9 mouse cellular contexts compared by ENCODE assay signal in genomic region chr12:51592888-51593228, GRCm38 (mm10). TPM values are rescaled to one million over a fixed set of nuclear protein-coding genes. Genes with fewer than 3 reads are reported as not detected.
DNase-seq lines count a peak whose midpoint lies in the region; ATAC-seq and TF ChIP-seq lines count a peak whose summit lies in the region.
"Had no signal": no experiment of that assay in that cellular context is flagged by ENCODE, and none has a peak within 500 bp of the region (broad histone marks: within the 10 kb centered on the region; RNA-seq: fewer than 3 reads in every experiment).

No protein-coding gene starts in this region.

- no peaks in the 10 kb centered on the region for H3K36me3 ChIP-seq in heart, embryonic 12.5 days
- H3K36me3 ChIP-seq in ES-Bruce4 (ENCODE audit: control insufficient read depth, insufficient read depth, low read length, poor library complexity, severe bottlenecking): no peaks in the 10 kb centered on the region
- H3K36me3 ChIP-seq in limb, embryonic 14.5 days (ENCODE audit: control insufficient read depth, insufficient read depth, low read length): no peaks in the 10 kb centered on the region
- no peaks in the 10 kb centered on the region for H3K36me3 ChIP-seq in stomach, embryonic 16.5 days (ENCODE audit: control insufficient read depth, insufficient read depth, low read length)

- intact Hi-C loops in heart, postnatal 10 days (cut with DNase I): no loop called here
- intact Hi-C loops in left cerebral cortex, postnatal 36 days (cut with DNase I): loop anchor here (5.0 kb wide), 1 partner anchor 151 kb away; no protein-coding TSS in a partner anchor

- peaks cover 14% of the 10 kb centered on the region; the same call in 1 of the 2 replicates for H3K4me1 ChIP-seq in heart, embryonic 12.5 days (replicated peaks)
- no peaks in the 10 kb centered on the region for H3K4me1 ChIP-seq in ES-Bruce4 (ENCODE audit: control insufficient read depth, insufficient read depth, low read length)
- no peaks in the 10 kb centered on the region for H3K4me1 ChIP-seq in embryonic fibroblast, embryonic 13.5 days (ENCODE audit: control insufficient read depth, insufficient read depth, low read length)
- peaks cover 6% of the 10 kb centered on the region; the same call in 1 of the 2 replicates for H3K4me1 ChIP-seq in limb, embryonic 14.5 days (ENCODE audit: control insufficient read depth, insufficient read depth, low read length)
- H3K4me1 ChIP-seq in stomach, embryonic 16.5 days (ENCODE audit: control insufficient read depth, insufficient read depth, low read length): peaks cover 6% of the 10 kb centered on the region; the same call in 1 of the 2 replicates

- WGBS in heart, embryonic 12.5 days: under 1% methylated on average over 21 of the region's 21 CpGs
- 3% methylated on average over 17 of the region's 21 CpGs for WGBS in limb, embryonic 14.5 days
- WGBS in stomach, embryonic 16.5 days: 1% methylated on average over 19 of the region's 21 CpGs

- no peak for TF ChIP-seq CTCF in ES-Bruce4 (IDR thresholded peaks at IDR 0.05; ENCODE audit: low read depth, low read length)
- TF ChIP-seq CTCF in embryonic fibroblast, embryonic 13.5 days (IDR thresholded peaks at IDR 0.05; ENCODE audit: borderline replicate concordance, insufficient read depth, low read length): no peak

- ATAC-seq in heart, embryonic 12.5 days (ENCODE audit: insufficient number of reproducible peaks, low FRiP score): peak; percentile 51; the same call in 1 of the 2 replicates
- ATAC-seq in limb, embryonic 14.5 days (ENCODE audit: low FRiP score, low read depth): no peak
- ATAC-seq in stomach, embryonic 16.5 days (ENCODE audit: insufficient read depth, low FRiP score): peak; percentile 7; the same call in 1 of the 2 replicates
- no peak for ATAC-seq in inflammation-experienced regulatory T-cells, adult 6 months

- peak overlapping the region; percentile 62 for H3K9ac ChIP-seq in heart, embryonic 12.5 days
- H3K9ac ChIP-seq in ES-Bruce4 (ENCODE audit: low read depth, poor library complexity, severe bottlenecking): peak overlapping the region; percentile 45
- peak overlapping the region; percentile 43 for H3K9ac ChIP-seq in limb, embryonic 14.5 days (ENCODE audit: low read depth, low read length, severe bottlenecking)
- peak overlapping the region; percentile 58 for H3K9ac ChIP-seq in stomach, embryonic 16.5 days (ENCODE audit: low read length)

- peaks cover 51% of the 10 kb centered on the region for H3K27me3 ChIP-seq in heart, embryonic 12.5 days (replicated peaks)
- H3K27me3 ChIP-seq in ES-Bruce4 (ENCODE audit: control insufficient read depth, insufficient read depth, low read length, poor library complexity, severe bottlenecking): peaks cover 14% of the 10 kb centered on the region
- peaks cover 39% of the 10 kb centered on the region for H3K27me3 ChIP-seq in limb, embryonic 14.5 days (ENCODE audit: control insufficient read depth, insufficient read depth, low read length)
- H3K27me3 ChIP-seq in stomach, embryonic 16.5 days (ENCODE audit: control insufficient read depth, insufficient read depth, low read length): peaks cover 32% of the 10 kb centered on the region

- TF ChIP-seq EP300 in ES-Bruce4 (IDR thresholded peaks at IDR 0.05; ENCODE audit: insufficient read depth, low read depth, low read length): no peak

- DNase-seq in heart, postnatal 10 days: no peak
- DNase-seq in limb, embryonic 14.5 days (ENCODE audit: low spot score): no peak
- no peak for DNase-seq in left cerebral cortex, postnatal 36 days (ENCODE audit: low spot score in 2 of 2)

- H3K4me2 ChIP-seq in heart, embryonic 12.5 days: peak overlapping the region; percentile 98
- H3K4me2 ChIP-seq in limb, embryonic 14.5 days (replicated peaks; ENCODE audit: low read depth, low read length, severe bottlenecking): peak overlapping the region; percentile 99
- peak overlapping the region; percentile 94 for H3K4me2 ChIP-seq in stomach, embryonic 16.5 days (ENCODE audit: low read depth, low read length)

- H3K4me3 ChIP-seq in heart, embryonic 12.5 days: peak overlapping the region; percentile 62
- peak overlapping the region; percentile 38 for H3K4me3 ChIP-seq in ES-Bruce4 (ENCODE audit: low read depth, low read length)
- peak overlapping the region; percentile 17; the same call in 1 of the 2 replicates for H3K4me3 ChIP-seq in embryonic fibroblast, embryonic 13.5 days (ENCODE audit: insufficient read depth, low read length)
- H3K4me3 ChIP-seq in limb, embryonic 14.5 days (replicated peaks; ENCODE audit: low read length): peak overlapping the region; percentile 61
- H3K4me3 ChIP-seq in stomach, embryonic 16.5 days (replicated peaks; ENCODE audit: low read length): peak overlapping the region; percentile 64

- H3K9me3 ChIP-seq in heart, embryonic 12.5 days (replicated peaks): no peaks in the 10 kb centered on the region
- no peaks in the 10 kb centered on the region for H3K9me3 ChIP-seq in ES-Bruce4 (replicated peaks; ENCODE audit: control insufficient read depth, insufficient read depth, low read length, poor library complexity, severe bottlenecking)
- H3K9me3 ChIP-seq in limb, embryonic 14.5 days (ENCODE audit: control insufficient read depth, low read length): no peaks in the 10 kb centered on the region
- H3K9me3 ChIP-seq in stomach, embryonic 16.5 days (replicated peaks; ENCODE audit: control insufficient read depth, low read length): no peaks in the 10 kb centered on the region

- no peak for TF ChIP-seq POLR2A in ES-Bruce4 (IDR thresholded peaks at IDR 0.05; ENCODE audit: insufficient read depth, low read length)
- TF ChIP-seq POLR2A in embryonic fibroblast, embryonic 13.5 days (IDR thresholded peaks at IDR 0.05; ENCODE audit: low read depth, low read length): no peak
- TF ChIP-seq POLR2A in limb, embryonic 14.5 days (IDR thresholded peaks at IDR 0.05; ENCODE audit: borderline replicate concordance, extremely low read depth, insufficient read depth, insufficient read length): no peak

- H3K27ac ChIP-seq in heart, embryonic 12.5 days (ENCODE audit: poor library complexity, severe bottlenecking): no peak overlapping the region
- no peak overlapping the region for H3K27ac ChIP-seq in ES-Bruce4 (ENCODE audit: insufficient read depth, low read length)
- H3K27ac ChIP-seq in embryonic fibroblast, embryonic 13.5 days (ENCODE audit: insufficient read depth, low read length): no peak overlapping the region
- no peak overlapping the region for H3K27ac ChIP-seq in limb, embryonic 14.5 days (replicated peaks; ENCODE audit: low read depth, low read length)
- no peak overlapping the region for H3K27ac ChIP-seq in stomach, embryonic 16.5 days (ENCODE audit: low read length)

RNA-seq across cellular contexts. Expression of gene Coch, which starts 0.3 kb away (rescaled TPM):
- polyA plus RNA-seq in heart, embryonic 12.5 days (2016; fragmentation: Nextera tagmentation; extraction: Ambion mirVana): 1.1 and 3.3 TPM in 2 replicates
- under 1 TPM; 0.20 to 0.38 TPM for total RNA-seq in heart, postnatal 10 days (2021)
- 3.1 and 4.3 TPM in 2 replicates for polyA plus RNA-seq in ES-Bruce4 (2011; ENCODE audit: insufficient read depth, insufficient read length, low read depth, missing spikeins)
- polyA plus RNA-seq in embryonic fibroblast, embryonic 13.5 days (2011; ENCODE audit: insufficient read length, low read depth, missing spikeins): 3.8 and 14.8 TPM in 2 replicates
- 4.1 and 6.0 TPM in 2 replicates for polyA plus RNA-seq in limb, embryonic 14.5 days (2012; rRNA removed)
- polyA plus RNA-seq in limb, embryonic 14.5 days (2014; fragmentation: Nextera tagmentation; extraction: Ambion mirVana): 7.6 and 8.6 TPM in 2 replicates
- polyA plus RNA-seq in stomach, embryonic 16.5 days (2015; fragmentation: Nextera tagmentation; extraction: Ambion mirVana): 2.0 and 4.4 TPM in 2 replicates
- total RNA-seq in left cerebral cortex, postnatal 36 days (2021): 10 to 100 TPM; 27.4 to 30.9 TPM
- polyA plus RNA-seq in inflammation-experienced regulatory T-cells, adult 6 months (2017; shearing (Covaris generic)): 1 to 10 TPM in 2 of 3 experiments, under 1 TPM in 1; 0.91 to 4.0 (median 1.1) TPM
- total RNA-seq: MEL had no signal

Comparison
In these comparisons a context has a peak if more than half of its experiments do, and no peak if none do; other contexts are left out.
1. ATAC-seq: peak in heart, embryonic 12.5 days (single experiment) and stomach, embryonic 16.5 days (single experiment); none in limb, embryonic 14.5 days (single experiment) and inflammation-experienced regulatory T-cells, adult 6 months (single experiment).
2. Peak in every context shown above with its lines, with median percentiles within 50 percentile points of each other: H3K4me2 ChIP-seq, H3K4me3 ChIP-seq and H3K9ac ChIP-seq.